Mouse (Mus musculus): Measurements from ENCODE around the gene Commd8.
"Not testable (repeated sequence)": the region's sequence is repeated elsewhere in the genome, so short reads cannot be mapped to it uniquely, and the experiment has no call there.

Commd8 gene

DNA sequence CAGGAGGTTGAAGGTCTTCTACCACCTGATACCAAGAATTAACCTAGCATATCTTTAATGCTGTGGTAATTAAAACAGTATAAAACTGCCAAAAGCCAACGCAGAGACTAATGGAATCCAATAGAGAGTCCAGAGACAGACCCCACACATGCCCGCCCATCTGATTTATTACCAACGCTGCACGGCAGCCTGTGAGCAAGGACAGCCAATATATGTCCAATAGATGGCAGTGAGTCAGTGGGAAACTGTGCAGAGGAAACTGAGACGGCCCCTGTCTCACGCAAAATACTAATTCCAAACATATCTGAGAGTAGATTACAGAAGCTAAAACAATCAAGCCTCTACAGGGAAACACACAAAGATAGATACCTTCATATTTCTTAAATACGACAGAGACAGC lies 3.6 kb downstream of the Commd8 start:
- no peak for DNase-seq

DNA sequence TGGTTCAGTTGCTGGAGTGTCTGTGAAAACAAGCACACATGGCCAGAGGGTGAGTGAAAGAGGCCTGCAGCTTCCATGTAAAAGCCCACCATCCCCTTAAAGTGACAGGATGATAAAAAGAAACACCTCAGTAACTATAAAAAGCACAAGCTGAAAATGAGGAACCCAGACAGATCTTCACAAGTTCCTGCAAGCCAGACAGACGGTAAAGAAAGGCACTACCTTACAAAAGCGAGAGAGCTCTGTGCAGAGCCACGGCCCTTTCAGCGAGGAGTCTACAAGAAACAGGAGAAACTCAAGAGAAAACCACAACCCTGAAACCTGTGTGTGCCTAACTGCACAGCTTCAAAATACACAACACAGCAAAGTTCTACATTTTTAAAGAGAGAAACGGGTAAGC lies 5.1 kb downstream of the Commd8 start:
- DNase-seq = no peak

DNA sequence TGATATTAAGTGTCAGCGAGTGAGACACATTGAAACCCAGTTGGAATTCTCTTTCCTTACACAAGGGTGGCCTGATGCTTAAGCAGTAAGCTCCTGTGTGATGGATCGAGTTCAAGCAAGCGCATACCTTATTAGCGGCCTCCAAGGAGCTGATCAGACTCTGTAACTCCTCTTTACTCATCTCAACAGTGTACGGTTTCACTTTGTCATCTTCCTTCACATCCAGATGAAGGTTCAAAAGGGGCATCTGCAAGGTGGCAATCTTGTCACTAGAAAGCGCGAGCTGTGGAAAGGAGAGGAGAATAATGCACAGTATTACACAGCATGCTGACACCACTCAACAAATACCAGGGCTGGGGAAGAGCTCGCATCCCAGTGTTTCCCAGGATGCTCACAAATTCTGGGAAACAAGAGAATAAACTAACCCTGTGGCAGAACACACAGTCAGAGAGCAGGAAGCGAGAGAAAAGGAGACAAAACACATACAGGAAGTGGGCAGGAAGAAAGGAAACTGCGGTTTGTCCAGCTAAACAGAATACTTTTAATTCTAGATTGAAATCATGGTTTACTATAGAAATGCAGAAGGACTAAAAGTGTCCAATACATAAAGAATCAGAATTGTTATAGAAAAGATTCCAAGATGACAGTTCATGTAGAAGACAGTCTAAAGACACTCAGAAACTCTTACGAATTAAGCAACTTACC lies 7.1 kb downstream of the Commd8 start:
- no peak for DNase-seq

DNA sequence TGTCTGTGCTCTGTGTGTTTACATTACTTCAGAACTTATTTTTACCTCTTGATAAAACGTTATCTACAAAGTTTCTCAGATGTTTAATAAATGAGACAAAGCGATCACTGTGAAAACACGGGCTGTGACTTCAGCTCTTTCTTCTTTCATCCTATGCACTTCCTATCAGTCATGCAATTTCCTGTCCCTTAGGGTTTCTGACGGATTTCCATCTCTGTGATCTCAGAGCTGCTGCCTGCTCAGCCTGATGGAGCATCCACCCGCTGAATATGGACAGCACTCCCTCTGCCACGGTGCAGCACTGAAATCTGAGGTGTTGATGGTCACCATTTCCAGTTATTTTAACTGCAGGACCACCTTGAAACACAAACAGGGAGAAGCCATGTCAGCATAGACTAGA lies 8.5 kb downstream of the Commd8 start:
- DNase-seq = no peak

DNA sequence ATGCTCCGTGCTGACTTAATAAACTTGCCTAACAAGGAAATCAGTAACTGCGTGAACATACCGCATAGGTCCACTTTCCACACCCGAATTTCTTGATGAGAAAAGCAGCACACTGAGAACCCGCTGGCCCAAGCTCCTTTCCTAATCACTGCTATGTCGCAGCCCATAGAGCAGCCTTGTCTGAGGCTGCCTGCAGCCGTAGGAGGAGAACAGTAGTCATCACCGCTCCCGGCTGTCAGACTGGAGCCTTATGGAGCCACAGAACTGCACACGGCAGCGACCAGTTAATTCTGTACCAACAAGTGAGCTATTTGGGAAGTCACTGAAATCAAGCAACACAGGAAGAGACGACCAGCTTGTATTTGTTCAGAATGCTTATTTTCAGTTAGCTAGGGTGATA lies 9.3 kb downstream of the Commd8 start:
- no peak for DNase-seq

DNA sequence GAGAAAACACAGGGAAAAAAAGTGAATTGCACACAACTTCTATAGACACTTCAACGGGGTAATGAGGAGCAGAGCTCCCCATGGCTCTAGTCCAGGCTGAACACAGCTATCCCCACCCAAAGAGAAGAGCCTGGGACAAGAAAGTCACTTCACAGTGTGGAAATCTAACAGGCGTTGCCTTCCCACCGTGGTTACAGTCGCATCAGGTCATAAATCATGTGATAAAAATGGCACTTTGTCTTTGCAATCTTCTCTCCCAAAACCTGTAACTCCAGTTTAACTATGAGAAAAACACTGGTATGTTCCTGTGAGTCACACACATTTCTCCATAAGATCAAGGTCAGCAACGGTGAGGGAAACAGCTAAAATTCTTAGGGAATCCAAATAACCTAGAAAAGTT lies 11.4 kb downstream of the Commd8 start:
- no peak for DNase-seq

DNA sequence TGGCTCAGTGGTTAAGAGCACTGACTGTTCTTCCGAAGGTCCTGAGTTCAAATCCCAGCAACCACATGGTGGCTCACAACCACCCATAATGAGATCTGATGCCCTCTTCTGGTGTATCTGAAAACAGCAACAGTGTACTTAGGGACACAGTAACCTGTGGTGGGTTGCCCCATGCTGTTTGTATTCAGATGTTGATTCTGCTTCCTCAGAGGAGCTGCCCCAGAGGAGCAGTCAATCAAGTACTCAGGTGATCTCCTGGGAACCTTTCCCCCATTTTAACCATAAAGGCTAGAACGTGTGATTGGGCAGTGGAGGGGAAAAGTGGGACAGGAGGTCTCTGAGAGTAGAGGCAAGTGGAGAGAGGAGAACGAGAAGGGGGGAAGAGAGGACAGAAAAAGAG lies 12.3 kb downstream of the Commd8 start:
- DNase-seq = not testable (repeated sequence)

DNA sequence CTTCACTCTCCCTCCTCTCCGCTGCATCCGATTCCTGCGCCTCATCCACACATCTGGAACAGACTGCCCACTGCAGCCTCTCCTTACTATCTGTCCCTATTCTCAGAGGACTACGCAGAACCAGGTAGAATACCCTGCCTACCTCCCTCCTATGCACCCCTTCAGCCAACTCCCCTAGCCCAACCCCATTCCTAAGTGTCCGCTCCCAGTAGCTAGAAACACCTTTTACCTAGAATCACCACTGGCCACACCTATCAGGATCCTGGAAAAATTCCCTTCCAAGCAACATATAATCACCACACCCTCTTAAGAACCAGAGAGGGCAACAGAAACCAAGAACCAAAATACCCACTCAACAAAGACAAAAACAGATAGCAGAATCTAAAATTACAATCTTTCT lies 17.1 kb downstream of the Commd8 start:
- no peak for DNase-seq

DNA sequence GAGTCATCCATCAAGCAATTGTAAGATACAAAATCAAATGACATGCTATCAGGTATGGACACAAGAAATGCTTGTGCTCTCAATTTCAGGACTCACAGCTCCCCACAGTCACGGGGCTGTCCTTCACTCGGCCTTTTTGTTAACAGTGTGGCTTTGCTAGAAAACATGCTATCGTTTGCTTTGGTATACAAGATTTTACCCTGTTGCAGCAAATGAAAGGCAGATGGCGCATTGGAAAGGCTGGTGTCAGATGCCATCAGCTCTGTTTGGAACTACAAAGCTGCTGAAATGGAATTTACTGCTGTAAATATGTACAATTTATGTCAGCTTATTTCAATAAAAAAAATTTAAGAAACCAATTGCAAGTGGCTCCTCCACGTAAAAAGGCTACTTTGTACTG lies 19.3 kb downstream of the Commd8 start:
- no peak for DNase-seq

DNA sequence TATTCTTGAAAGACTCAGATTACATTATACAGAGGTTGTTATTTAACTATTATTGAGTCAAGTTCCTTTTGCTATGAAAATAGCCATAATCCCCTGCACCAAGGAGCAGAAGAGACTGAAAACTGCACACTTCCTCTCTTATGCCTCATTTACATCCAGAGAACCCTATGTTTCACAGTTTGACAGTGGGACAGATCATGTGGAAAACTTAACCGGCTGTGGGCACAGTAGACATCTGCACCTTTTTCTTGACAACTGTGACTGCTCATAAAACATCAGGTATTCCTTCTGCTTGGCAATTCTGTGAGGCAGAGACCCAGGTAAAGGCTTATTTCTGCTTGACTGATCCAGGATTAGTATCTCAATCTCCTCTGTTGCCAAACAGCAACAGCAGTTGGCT lies 28.4 kb downstream of the Commd8 start:
- peak; percentile 49 to 61 for DNase-seq

DNA sequence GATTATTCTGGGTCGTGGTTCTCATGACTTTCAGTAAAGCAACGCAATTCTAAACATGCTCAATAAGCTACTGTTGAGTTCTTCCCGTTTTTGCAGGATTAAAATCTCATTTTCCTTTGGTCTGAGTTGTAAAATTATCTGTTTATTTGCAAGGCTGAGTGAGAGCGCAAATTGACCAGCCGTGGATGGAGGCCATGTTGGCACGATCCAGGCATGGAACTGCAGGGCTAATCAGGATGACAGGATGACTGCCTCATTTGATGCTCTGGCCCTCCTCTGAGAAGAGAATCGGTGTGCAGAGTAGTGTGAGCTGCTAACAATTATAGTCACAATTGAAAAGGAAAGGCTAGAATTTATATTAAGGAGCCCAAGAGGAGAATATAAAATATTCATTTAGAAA lies 29.7 kb downstream of the Commd8 start:
- peak; percentile 68 to 76 for DNase-seq

DNA sequence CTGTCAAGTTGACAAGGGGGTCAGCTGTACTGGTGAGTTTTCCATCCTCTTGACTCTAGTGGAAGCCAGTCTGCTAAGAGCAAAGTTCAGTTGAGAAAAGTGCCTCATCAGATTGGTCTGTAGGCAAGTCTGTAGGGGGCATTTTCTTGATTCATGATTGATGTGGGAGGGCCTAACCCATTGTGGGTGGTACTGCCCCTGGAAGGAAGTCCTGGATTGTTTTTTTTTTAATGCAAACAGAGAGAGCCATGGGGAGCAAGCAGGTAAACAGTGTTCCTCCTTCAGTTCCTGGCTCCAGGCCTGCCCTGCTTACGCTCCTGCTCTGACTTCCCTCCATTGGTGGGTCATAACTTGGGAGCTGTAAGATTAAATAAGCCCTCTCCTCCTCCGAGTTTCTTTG lies 34.1 kb downstream of the Commd8 start:
- no peak for DNase-seq

DNA sequence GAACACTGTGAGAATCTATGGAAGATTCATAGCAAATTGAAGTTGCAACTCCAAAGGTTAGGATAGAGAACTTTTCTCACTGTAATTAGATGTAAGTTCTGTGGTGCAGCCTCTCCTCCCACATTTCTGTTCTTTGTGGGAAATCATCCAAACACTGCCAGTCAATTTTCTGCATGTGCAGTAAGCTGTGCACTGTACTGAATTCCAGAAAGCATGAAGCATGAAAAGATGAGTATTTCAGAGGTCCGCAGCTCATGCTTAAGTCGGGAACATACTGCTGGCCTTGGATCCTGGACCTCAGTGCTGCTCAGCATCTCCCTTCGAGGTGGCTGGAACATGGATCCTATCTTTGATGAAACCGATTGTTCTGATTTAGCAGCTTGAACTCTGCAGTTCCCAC lies 41.3 kb downstream of the Commd8 start:
- no peak for DNase-seq

DNA sequence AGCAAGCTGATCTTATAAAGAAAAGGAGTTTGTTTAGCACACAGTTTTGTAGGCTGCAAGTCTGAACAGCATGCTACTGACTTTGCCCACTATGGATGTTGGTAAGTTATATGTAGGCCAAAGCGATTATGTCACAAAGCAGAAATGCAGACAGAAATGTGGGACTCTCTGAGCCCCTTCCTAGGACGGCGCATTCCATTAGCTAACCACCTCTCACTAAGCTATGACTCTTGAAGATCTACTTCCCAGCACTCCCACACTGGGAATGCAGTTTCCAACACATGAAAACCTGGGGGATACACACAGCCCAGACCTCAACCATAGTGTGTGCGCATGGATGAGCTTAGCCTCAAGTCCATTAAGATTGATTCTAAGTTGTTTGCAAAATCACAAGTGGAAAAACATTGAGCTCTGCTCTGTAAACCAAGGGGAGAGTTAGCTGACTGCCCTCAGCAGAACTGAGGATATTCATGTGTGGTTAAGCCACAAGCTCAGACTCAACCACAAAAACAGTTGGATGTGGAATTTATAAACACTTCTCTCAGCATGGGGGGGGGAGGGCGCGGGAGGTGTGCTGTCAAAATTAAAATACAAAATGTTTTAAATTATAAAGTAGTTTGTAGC lies 45.5 kb downstream of the Commd8 start:
- DNase-seq = no peak
